Mouse (Mus musculus): Measurements from ENCODE around the gene Slc25a38.

The Slc25a38 gene

GRCm38 (mm10) chr9:120149222-120149828, 39.2 kb downstream of the Slc25a38 start, which contains the start of gene Mobp:
Gene Mobp (plus strand): TSS chr9:120149707.
- DNase-seq (ENCODE audit: low spot score) = peak; percentile 52

GRCm38 (mm10) chr9:120151152-120151551, 41.0 kb downstream of the Slc25a38 start:
- no peak for DNase-seq (ENCODE audit: low spot score)

- DNase-seq (ENCODE audit: low spot score) = no peak
Measured at GRCm38 (mm10) chr9:120151906-120152399, 41.8 kb downstream of the Slc25a38 start.

- DNase-seq (ENCODE audit: low spot score) = no peak
Measured at GRCm38 (mm10) chr9:120158047-120158446, 47.9 kb downstream of the Slc25a38 start.

GRCm38 (mm10) chr9:120163862-120164261, 53.7 kb downstream of the Slc25a38 start:
- no peak for DNase-seq (ENCODE audit: low spot score)

- no peak for DNase-seq (ENCODE audit: low spot score)
Measured at GRCm38 (mm10) chr9:120167826-120168225, 57.7 kb downstream of the Slc25a38 start.

GRCm38 (mm10) chr9:120171295-120171694, 61.1 kb downstream of the Slc25a38 start:
- DNase-seq (ENCODE audit: low spot score) = peak; percentile 84

Data from layer of hippocampus, adult 11-12 months (tissue).